Mouse (Mus musculus) neural tube, embryonic 14.5 days (tissue): Measurements from ENCODE around the gene Defa2. TPM values are rescaled to one million over a fixed set of nuclear protein-coding genes. Genes with fewer than 3 reads are reported as not detected.
"Not testable (repeated sequence)": the region's sequence is repeated elsewhere in the genome, so short reads cannot be mapped to it uniquely, and the experiment has no call there.

Source experiments
- ATAC-seq: fragments of 200-750 bp; cut with Nextera tagmentation; 2 replicates; pipeline ENCODE4 v1.8.0; 2017; ENCODE audit warnings: low read depth, mild to moderate bottlenecking, moderate TSS enrichment, moderate library complexity
- H3K27ac ChIP-seq: fragments of 300-500 bp; sonication (generic); 2 replicates; pipeline ENCODE4 v1.5.1; 2014; ENCODE audit warnings: low read depth, mild to moderate bottlenecking, control low read depth, low read length, moderate library complexity, mixed read lengths
- H3K27me3 ChIP-seq: fragments of 300-500 bp; sonication (generic); 2 replicates; pipeline ENCODE4 v1.6.1; 2014; ENCODE audit warnings: low read length; ENCODE audit not compliant: control insufficient read depth, insufficient read depth
- H3K36me3 ChIP-seq: fragments of 300-500 bp; sonication (generic); 2 replicates; pipeline ENCODE4 v1.6.1; 2014; ENCODE audit warnings: low read length, mixed read lengths; ENCODE audit not compliant: control insufficient read depth, insufficient read depth
- H3K4me1 ChIP-seq: fragments of 300-500 bp; sonication (generic); 2 replicates; pipeline ENCODE4 v1.6.1; 2014; ENCODE audit warnings: low read length; ENCODE audit not compliant: control insufficient read depth, insufficient read depth
- H3K4me2 ChIP-seq: fragments of 300-500 bp; sonication (generic); 2 replicates; pipeline ENCODE4 v1.6.1; 2014; ENCODE audit warnings: mild to moderate bottlenecking, low read depth, low read length, control low read depth
- H3K4me3 ChIP-seq: fragments of 300-500 bp; sonication (generic); 2 replicates; pipeline ENCODE4 v1.5.1; 2014; ENCODE audit warnings: low read depth, low read length, control low read depth, mixed read lengths
- H3K9ac ChIP-seq: fragments of 300-500 bp; sonication (generic); replicated peaks from 2 replicates; pipeline ENCODE4 v1.6.1; 2014; ENCODE audit warnings: low read depth, mild to moderate bottlenecking, control low read depth, low read length, mixed read lengths
- H3K9me3 ChIP-seq: fragments of 300-500 bp; sonication (generic); 2 replicates; pipeline ENCODE4 v1.6.1; 2016; ENCODE audit warnings: low read length; ENCODE audit not compliant: control insufficient read depth
- WGBS: fragments of 180-500 bp; shearing (Covaris S2); extraction: QIAGEN DNeasy Blood & Tissue Kit; methylation state at CpG from one replicate; pipeline ENCODE4 v1.1.7; 2014; 5-methylcytosine and 5-hydroxymethylcytosine counted together
- polyA plus RNA-seq: library from polyadenylated mRNA; unstranded; fragments of >200 nt; fragmentation: Nextera tagmentation; extraction: Ambion mirVana; gene quantifications from 2 replicates; pipeline ENCODE4 v1.2.1, GENCODE M21; 2014

The Defa2 gene
- not detected in 2 replicates for polyA plus RNA-seq

GRCm38 (mm10) chr8:21378215-21378614, at the start of gene Defa2:
Gene Defa2, plus strand, starts transcription at chr8:21378515.
- not testable (repeated sequence) for H3K9me3 ChIP-seq, H3K9ac ChIP-seq, H3K4me2 ChIP-seq, ATAC-seq, H3K27ac ChIP-seq, H3K27me3 ChIP-seq, H3K36me3 ChIP-seq, H3K4me3 ChIP-seq, H3K4me1 ChIP-seq
- WGBS = no CpG with 5 or more reads among the region's 2 CpGs

GRCm38 (mm10) chr8:21391511-21391910, 13.2 kb downstream of the Defa2 start, which contains the start of gene Defa33:
Gene Defa33, plus strand, starts transcription at chr8:21391811.
- H3K27me3 ChIP-seq, H3K4me2 ChIP-seq, H3K9me3 ChIP-seq, ATAC-seq, H3K4me1 ChIP-seq, H3K9ac ChIP-seq, H3K27ac ChIP-seq, H3K4me3 ChIP-seq, H3K36me3 ChIP-seq: not testable (repeated sequence)
- WGBS = no CpG with 5 or more reads among the region's 2 CpGs

GRCm38 (mm10) chr8:21427111-21427510, 48.8 kb downstream of the Defa2 start, which contains the start of gene Defa36:
Gene Defa36, plus strand, starts transcription at chr8:21427411.
- WGBS = no CpG with 5 or more reads among the region's 1 CpGs
- not testable (repeated sequence) for ATAC-seq, H3K9ac ChIP-seq, H3K27me3 ChIP-seq, H3K36me3 ChIP-seq, H3K9me3 ChIP-seq, H3K27ac ChIP-seq, H3K4me2 ChIP-seq, H3K4me1 ChIP-seq, H3K4me3 ChIP-seq

Other genes with a start within 250 kb of the Defa2 start
- not detected in 2 replicates for gene Defa30, start 243.9 kb upstream of the Defa2 start, polyA plus RNA-seq
- not detected in 2 replicates for gene Defa22, start 216.2 kb upstream of the Defa2 start, polyA plus RNA-seq
- not detected in 2 replicates for gene Defa31, start 186.9 kb upstream of the Defa2 start, polyA plus RNA-seq
- not detected in 2 replicates for gene Gm15293, start 177.0 kb upstream of the Defa2 start, polyA plus RNA-seq
- gene Gm15292, start 128.8 kb upstream of the Defa2 start, polyA plus RNA-seq = not detected in 2 replicates
- not detected in 2 replicates for gene Defa27, start 63.0 kb upstream of the Defa2 start, polyA plus RNA-seq
- not detected in 2 replicates for gene Defa29, start 51.5 kb upstream of the Defa2 start, polyA plus RNA-seq
- gene Defa33, start 13.3 kb downstream of the Defa2 start, polyA plus RNA-seq = not detected in 2 replicates
- gene Defa36, start 48.9 kb downstream of the Defa2 start, polyA plus RNA-seq = not detected in 2 replicates
- not detected in 2 replicates for gene Gm7849, start 78.0 kb downstream of the Defa2 start, polyA plus RNA-seq
- gene Defa20, start 130.7 kb downstream of the Defa2 start, polyA plus RNA-seq = not detected in 2 replicates
- gene Defa32, start 150.5 kb downstream of the Defa2 start, polyA plus RNA-seq = not detected in 2 replicates
- gene Defa37, start 186.9 kb downstream of the Defa2 start, polyA plus RNA-seq = not detected in 2 replicates
- not detected in 2 replicates for gene Defa28, start 204.5 kb downstream of the Defa2 start, polyA plus RNA-seq
- gene Gm7861, start 216.0 kb downstream of the Defa2 start, polyA plus RNA-seq = not detected in 2 replicates
- not detected in 2 replicates for gene Defa26, start 239.7 kb downstream of the Defa2 start, polyA plus RNA-seq